Mouse (Mus musculus) heart, embryonic 11.5 days (tissue): Measurements from ENCODE around the gene Cavin3. TPM values are rescaled to one million over a fixed set of nuclear protein-coding genes. Genes with fewer than 3 reads are reported as not detected.

Experiments used
- ATAC-seq: fragments of 200-750 bp; cut with Nextera tagmentation; replicated peaks from 2 replicates; pipeline ENCODE4 v1.8.0; 2017; ENCODE audit warnings: moderate library complexity; ENCODE audit not compliant: insufficient number of reproducible peaks, low FRiP score, low TSS enrichment
- H3K27ac ChIP-seq: fragments of 300-500 bp; sonication (generic); 2 replicates; pipeline ENCODE4 v1.5.1; 2014; ENCODE audit warnings: mild to moderate bottlenecking, low read depth, low read length
- H3K27me3 ChIP-seq: fragments of 300-500 bp; sonication (generic); 2 replicates; pipeline ENCODE4 v1.6.1; 2014; ENCODE audit warnings: mild to moderate bottlenecking, low read length, mixed read lengths; ENCODE audit not compliant: control insufficient read depth, insufficient read depth
- H3K36me3 ChIP-seq: fragments of 300-500 bp; sonication (generic); 2 replicates; pipeline ENCODE4 v1.6.1; 2014; ENCODE audit warnings: mild to moderate bottlenecking, low read length, moderate library complexity, mixed read lengths; ENCODE audit not compliant: control insufficient read depth, insufficient read depth
- H3K4me1 ChIP-seq: fragments of 300-500 bp; sonication (generic); 2 replicates; pipeline ENCODE4 v1.6.1; 2014; ENCODE audit warnings: low read length; ENCODE audit not compliant: control insufficient read depth, insufficient read depth
- H3K4me2 ChIP-seq: fragments of 300-500 bp; sonication (generic); 2 replicates; pipeline ENCODE4 v1.6.1; 2014; ENCODE audit warnings: mild to moderate bottlenecking, moderate library complexity
- H3K4me3 ChIP-seq: fragments of 300-500 bp; sonication (generic); 2 replicates; pipeline ENCODE4 v1.5.1; 2014; ENCODE audit warnings: low read depth, low read length
- H3K9ac ChIP-seq: fragments of 300-500 bp; sonication (generic); 2 replicates; pipeline ENCODE4 v1.6.1; 2014; ENCODE audit warnings: mild to moderate bottlenecking, low read depth, low read length, moderate library complexity
- H3K9me3 ChIP-seq: fragments of 300-500 bp; sonication (generic); replicated peaks from 2 replicates; pipeline ENCODE4 v1.6.1; 2016; ENCODE audit warnings: low read length; ENCODE audit not compliant: control insufficient read depth
- WGBS: fragments of 180-500 bp; shearing (Covaris S2); extraction: QIAGEN DNeasy Blood & Tissue Kit; methylation state at CpG from one replicate; pipeline ENCODE4 v1.1.7; 2014; ENCODE audit not compliant: insufficient replicate concordance; 5-methylcytosine and 5-hydroxymethylcytosine counted together
- polyA plus RNA-seq: library from polyadenylated mRNA; unstranded; fragments of >200 nt; fragmentation: Nextera tagmentation; extraction: Ambion mirVana; gene quantifications from 2 replicates; pipeline ENCODE4 v1.2.1, GENCODE M21; 2014

The Cavin3 gene
- polyA plus RNA-seq, 1 experiment from 2014 or later = 71.2 TPM

GRCm38 (mm10) chr7:105441426-105441825, 40.7 kb downstream of the Cavin3 start:
- Histone ChIP-seq H3K27ac (no peak overlapping the region), H3K4me3 (no peak overlapping the region), H3K9ac (no peak overlapping the region), H3K4me2 (no peak overlapping the region), H3K36me3 (no peaks in the 10 kb centered on the region), H3K27me3 (no peaks in the 10 kb centered on the region), H3K4me1 (no peaks in the 10 kb centered on the region), H3K9me3 (no peaks in the 10 kb centered on the region)
- ATAC-seq = no peak
- WGBS = 34% methylated on average over 4 of the region's 4 CpGs

DNA sequence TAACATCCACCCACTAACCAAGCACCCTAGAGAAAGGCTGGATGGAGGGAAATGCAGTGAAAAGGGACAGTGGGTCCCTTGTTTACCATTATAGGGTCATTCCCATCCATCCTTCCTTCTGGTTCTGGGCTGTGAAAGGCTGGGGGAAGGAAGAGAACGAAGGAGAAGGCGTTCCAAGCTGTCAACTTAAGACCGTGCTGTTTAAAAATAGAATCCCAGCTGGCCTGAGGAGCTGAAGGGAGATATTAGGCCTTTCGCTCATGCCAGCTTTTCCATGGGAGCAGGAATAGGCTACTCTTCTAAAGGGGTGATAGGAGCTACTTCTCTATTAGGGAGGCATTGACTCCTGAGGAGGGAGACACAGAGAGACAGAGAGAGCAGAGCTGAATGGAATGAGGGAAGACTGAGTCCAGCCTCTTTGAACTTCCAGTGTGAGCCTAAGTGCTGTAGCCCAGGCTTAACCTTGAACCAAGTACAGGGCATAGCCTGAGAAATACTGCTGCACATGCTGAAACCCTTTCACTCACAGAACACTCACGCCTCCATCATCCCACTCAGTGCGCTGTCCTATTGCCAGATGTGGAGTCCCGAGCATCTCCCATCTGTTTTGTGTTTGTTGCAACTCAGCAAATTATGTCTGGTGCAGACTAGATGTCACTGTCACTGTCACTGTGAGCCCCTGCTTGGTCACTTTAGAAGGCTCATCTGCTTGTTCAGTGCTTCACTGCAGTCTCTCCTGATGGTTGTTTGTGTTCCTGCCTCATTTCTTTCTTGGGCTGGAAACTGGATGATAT, 43.9 kb downstream of the Cavin3 start:
- ATAC-seq = no peak
- WGBS = 48% methylated on average over 7 of the region's 7 CpGs
- Histone ChIP-seq H3K4me1 (no peaks in the 10 kb centered on the region), H3K4me3 (no peak overlapping the region), H3K4me2 (no peak overlapping the region), H3K27ac (no peak overlapping the region), H3K36me3 (no peaks in the 10 kb centered on the region), H3K9ac (no peak overlapping the region), H3K9me3 (no peaks in the 10 kb centered on the region), H3K27me3 (no peaks in the 10 kb centered on the region)

DNA sequence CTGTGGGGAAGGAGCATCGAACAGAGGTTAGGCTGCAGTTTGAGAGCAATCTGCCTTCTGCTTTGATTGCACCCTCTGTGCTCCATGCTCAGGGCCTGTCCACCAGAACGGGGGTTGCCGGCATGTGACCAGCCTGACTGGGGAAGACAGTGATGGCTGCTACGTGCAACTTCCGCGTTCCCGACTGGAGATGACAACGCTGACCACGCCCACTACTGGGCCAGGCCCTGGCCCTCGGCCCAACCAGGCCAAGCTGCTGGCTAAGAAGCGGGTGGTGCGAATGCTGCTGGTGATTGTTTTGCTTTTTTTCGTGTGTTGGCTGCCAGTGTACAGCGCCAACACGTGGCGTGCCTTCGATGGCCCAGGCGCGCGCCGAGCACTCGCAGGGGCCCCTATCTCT, 47.3 kb downstream of the Cavin3 start:
- Histone ChIP-seq H3K36me3 (no peaks in the 10 kb centered on the region), H3K4me2 (no peak overlapping the region), H3K4me1 (no peaks in the 10 kb centered on the region), H3K9me3 (no peaks in the 10 kb centered on the region), H3K27ac (no peak overlapping the region), H3K27me3 (no peaks in the 10 kb centered on the region), H3K9ac (no peak overlapping the region), H3K4me3 (no peak overlapping the region)
- ATAC-seq = peak; percentile 46
- WGBS = 60% methylated on average over 22 of the region's 22 CpGs

DNA sequence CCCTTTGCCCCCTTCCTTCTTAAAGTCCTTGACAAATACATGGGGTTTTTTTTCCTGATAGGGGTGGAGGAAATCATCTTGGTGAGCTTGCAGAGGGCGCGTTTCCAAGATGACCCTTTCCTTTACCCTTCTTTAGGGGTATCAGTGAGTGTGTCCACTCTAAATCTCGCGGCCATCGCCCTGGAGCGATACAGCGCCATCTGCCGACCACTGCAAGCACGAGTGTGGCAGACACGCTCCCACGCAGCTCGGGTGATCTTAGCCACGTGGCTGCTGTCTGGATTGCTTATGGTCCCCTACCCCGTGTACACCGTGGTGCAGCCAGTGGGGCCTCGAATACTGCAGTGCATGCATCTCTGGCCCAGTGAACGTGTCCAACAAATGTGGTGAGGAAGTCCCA, 48.2 kb downstream of the Cavin3 start:
- 78% methylated on average over 17 of the region's 17 CpGs for WGBS
- no peaks in the 10 kb centered on the region for H3K36me3 ChIP-seq
- no peak overlapping the region for H3K4me3 ChIP-seq
- no peak for ATAC-seq
- no peaks in the 10 kb centered on the region for H3K4me1 ChIP-seq
- H3K9me3 ChIP-seq = no peaks in the 10 kb centered on the region
- no peaks in the 10 kb centered on the region for H3K27me3 ChIP-seq
- no peak overlapping the region for H3K27ac ChIP-seq
- no peak overlapping the region for H3K4me2 ChIP-seq
- H3K9ac ChIP-seq = no peak overlapping the region

GRCm38 (mm10) chr7:105432058-105432457, 50.0 kb downstream of the Cavin3 start:
- Histone ChIP-seq H3K9ac (no peak overlapping the region), H3K4me3 (no peak overlapping the region), H3K27ac (no peak overlapping the region), H3K36me3 (no peaks in the 10 kb centered on the region), H3K4me2 (no peak overlapping the region), H3K4me1 (no peaks in the 10 kb centered on the region), H3K9me3 (no peaks in the 10 kb centered on the region), H3K27me3 (peaks cover 9% of the 10 kb centered on the region)
- no peak for ATAC-seq
- 36% methylated on average over 1 of the region's 1 CpGs for WGBS

Other genes with a start within 250 kb of the Cavin3 start
- not detected in 2 replicates for gene Olfr688, start 194.2 kb downstream of the Cavin3 start, polyA plus RNA-seq
- not detected in 2 replicates for gene Olfr689, start 171.1 kb downstream of the Cavin3 start, polyA plus RNA-seq
- not detected in 2 replicates for gene Olfr690, start 148.2 kb downstream of the Cavin3 start, polyA plus RNA-seq
- gene Olfr691, start 140.0 kb downstream of the Cavin3 start, polyA plus RNA-seq = not detected in 2 replicates
- gene Olfr692, start 114.1 kb downstream of the Cavin3 start, polyA plus RNA-seq = not detected in 2 replicates
- gene Gm5901, start 107.3 kb downstream of the Cavin3 start, polyA plus RNA-seq = not detected in 2 replicates
- gene Fam160a2, start 82.2 kb downstream of the Cavin3 start, polyA plus RNA-seq = 29.7 and 30.6 TPM in 2 replicates
- not detected in 2 replicates for gene Cnga4, start 77.7 kb downstream of the Cavin3 start, polyA plus RNA-seq
- 0.16 TPM in 1 of 2 replicates, not detected in the other for gene Cckbr, start 56.6 kb downstream of the Cavin3 start, polyA plus RNA-seq
- gene Smpd1, start 72.1 kb upstream of the Cavin3 start, polyA plus RNA-seq = 53.8 and 62.2 TPM in 2 replicates
- gene Apbb1, start 99.4 kb upstream of the Cavin3 start, polyA plus RNA-seq = 43.5 and 49.7 TPM in 2 replicates
- gene Hpx, start 117.8 kb upstream of the Cavin3 start, polyA plus RNA-seq = 0.76 and 1.4 TPM in 2 replicates
- gene Trim3, start 151.3 kb upstream of the Cavin3 start, polyA plus RNA-seq = 20.2 and 23.7 TPM in 2 replicates
- 151 and 160 TPM in 2 replicates for gene Timm10b, start 157.8 kb upstream of the Cavin3 start, polyA plus RNA-seq
- 48.5 and 57.3 TPM in 2 replicates for gene Arfip2, start 158.1 kb upstream of the Cavin3 start, polyA plus RNA-seq
- 30.2 and 39.0 TPM in 2 replicates for gene Gm45799, start 158.3 kb upstream of the Cavin3 start, polyA plus RNA-seq
- gene Dnhd1, start 168.5 kb upstream of the Cavin3 start, polyA plus RNA-seq = 0.87 and 1.1 TPM in 2 replicates